In genomic region chr8:47345085-47345771, GRCm38 (mm10) we compare ENCODE assay signal across 9 mouse cellular contexts.
DNase-seq lines count a peak whose midpoint lies in the region; ATAC-seq and TF ChIP-seq lines count a peak whose summit lies in the region.
"Had no signal": no experiment of that assay in that cellular context is flagged by ENCODE, and none has a peak within 500 bp of the region (broad histone marks: within the 10 kb centered on the region; RNA-seq: fewer than 3 reads in every experiment).

No protein-coding gene starts in this region.

- TF ChIP-seq CTCF in heart, postnatal 0 days (IDR thresholded peaks at IDR 0.05; ENCODE audit: low read depth): no peak
- no peak for TF ChIP-seq CTCF in forebrain, postnatal 0 days (IDR thresholded peaks at IDR 0.05; ENCODE audit: low read depth)

- peaks cover 9% of the 10 kb centered on the region; the same call in 1 of the 2 replicates for H3K4me1 ChIP-seq in heart, postnatal 0 days (ENCODE audit: control insufficient read depth, insufficient read depth)
- peaks cover 21% of the 10 kb centered on the region; the same call in 1 of the 2 replicates for H3K4me1 ChIP-seq in heart, embryonic 10.5 days
- H3K4me1 ChIP-seq in embryonic facial prominence, embryonic 10.5 days: peaks cover 77% of the 10 kb centered on the region
- peaks cover 13% of the 10 kb centered on the region; the same call in 1 of the 2 replicates for H3K4me1 ChIP-seq in forebrain, postnatal 0 days (ENCODE audit: insufficient read depth)
- H3K4me1 ChIP-seq in midbrain, embryonic 15.5 days: peaks cover 18% of the 10 kb centered on the region

- TF ChIP-seq EP300 in heart, postnatal 0 days (IDR thresholded peaks at IDR 0.05; ENCODE audit: low read depth): no peak

- peak overlapping the region; percentile 73 for H3K27ac ChIP-seq in heart, postnatal 0 days (ENCODE audit: low read depth)
- H3K27ac ChIP-seq in heart, embryonic 10.5 days: no peak overlapping the region
- peak overlapping the region; percentile 65 for H3K27ac ChIP-seq in embryonic facial prominence, embryonic 10.5 days (replicated peaks)
- H3K27ac ChIP-seq in forebrain, postnatal 0 days (ENCODE audit: low read depth, low read length): peak overlapping the region; percentile 86
- peak overlapping the region; percentile 79 for H3K27ac ChIP-seq in midbrain, embryonic 15.5 days

- DNase-seq in heart, postnatal 0 days (ENCODE audit: low spot score): peak; percentile 56
- no peak for DNase-seq in heart, embryonic 10.5 days (ENCODE audit: low spot score)
- peak; percentile 60 for DNase-seq in embryonic facial prominence, embryonic 10.5 days (ENCODE audit: low spot score)
- peak; percentile 52 for DNase-seq in forebrain, postnatal 0 days
- DNase-seq in ovary, postnatal 36 days (ENCODE audit: low spot score): no peak
- no peak for DNase-seq in left cerebral cortex, postnatal 36 days (ENCODE audit: low spot score in 2 of 2)
- DNase-seq in frontal cortex, postnatal 36 days (ENCODE audit: low spot score in 2 of 2): no peak

- no peak overlapping the region for H3K4me3 ChIP-seq in heart, postnatal 0 days (ENCODE audit: low read depth, low read length)
- no peak overlapping the region for H3K4me3 ChIP-seq in heart, embryonic 10.5 days
- H3K4me3 ChIP-seq in embryonic facial prominence, embryonic 10.5 days: no peak overlapping the region
- peak overlapping the region; percentile 25 for H3K4me3 ChIP-seq in forebrain, postnatal 0 days (ENCODE audit: low read depth, low read length)
- H3K4me3 ChIP-seq in midbrain, embryonic 15.5 days: peak overlapping the region; percentile 14

- 56% methylated on average over 15 of the region's 15 CpGs for WGBS in heart, postnatal 0 days
- WGBS in heart, embryonic 10.5 days: 66% methylated on average over 15 of the region's 15 CpGs
- 21% methylated on average over 15 of the region's 15 CpGs for WGBS in embryonic facial prominence, embryonic 10.5 days
- WGBS in forebrain, postnatal 0 days: 3% methylated on average over 15 of the region's 15 CpGs
- WGBS in midbrain, embryonic 15.5 days: 6% methylated on average over 15 of the region's 15 CpGs

- no peak overlapping the region for H3K9ac ChIP-seq in heart, postnatal 0 days (replicated peaks; ENCODE audit: low read depth, low read length)
- peak overlapping the region; percentile 39 for H3K9ac ChIP-seq in forebrain, postnatal 0 days
- H3K9ac ChIP-seq in midbrain, embryonic 15.5 days: 0 out of 2 replicates have a peak overlapping the region, but pooled peaks have one; percentile 12

- peak; percentile 51; the same call in 1 of the 2 replicates for ATAC-seq in heart, postnatal 0 days (ENCODE audit: insufficient read depth, low read depth)
- peak; percentile 53 for ATAC-seq in forebrain, postnatal 0 days
- ATAC-seq in midbrain, embryonic 15.5 days (replicated peaks): peak; percentile 53

- no peaks in the 10 kb centered on the region for H3K36me3 ChIP-seq in heart, postnatal 0 days (replicated peaks; ENCODE audit: control insufficient read depth, insufficient read depth, low read length)
- H3K36me3 ChIP-seq in heart, embryonic 10.5 days: no peaks in the 10 kb centered on the region
- no peaks in the 10 kb centered on the region for H3K36me3 ChIP-seq in embryonic facial prominence, embryonic 10.5 days (replicated peaks)
- H3K36me3 ChIP-seq in forebrain, postnatal 0 days (ENCODE audit: insufficient read depth): no peaks in the 10 kb centered on the region
- H3K36me3 ChIP-seq in midbrain, embryonic 15.5 days (replicated peaks): no peaks in the 10 kb centered on the region
- H3K36me3 ChIP-seq: G1E had no signal

- H3K9me3 ChIP-seq in heart, postnatal 0 days (replicated peaks; ENCODE audit: control insufficient read depth, low read length): no peaks in the 10 kb centered on the region
- H3K9me3 ChIP-seq in heart, embryonic 10.5 days: no peaks in the 10 kb centered on the region
- H3K9me3 ChIP-seq in embryonic facial prominence, embryonic 10.5 days: no peaks in the 10 kb centered on the region
- H3K9me3 ChIP-seq in forebrain, postnatal 0 days (ENCODE audit: low read length): no peaks in the 10 kb centered on the region
- H3K9me3 ChIP-seq in midbrain, embryonic 15.5 days: no peaks in the 10 kb centered on the region
- H3K9me3 ChIP-seq: G1E had no signal

- H3K4me2 ChIP-seq in heart, postnatal 0 days (ENCODE audit: low read depth, low read length): peak overlapping the region; percentile 5
- H3K4me2 ChIP-seq in forebrain, postnatal 0 days (ENCODE audit: low read depth): peak overlapping the region; percentile 52
- peak overlapping the region; percentile 40 for H3K4me2 ChIP-seq in midbrain, embryonic 15.5 days

- H3K27me3 ChIP-seq in heart, postnatal 0 days (ENCODE audit: control insufficient read depth, insufficient read depth, low read length): no peaks in the 10 kb centered on the region
- peaks cover 24% of the 10 kb centered on the region for H3K27me3 ChIP-seq in heart, embryonic 10.5 days (ENCODE audit: insufficient read depth, poor library complexity, severe bottlenecking)
- peaks cover 38% of the 10 kb centered on the region for H3K27me3 ChIP-seq in embryonic facial prominence, embryonic 10.5 days (replicated peaks; ENCODE audit: low read depth, poor library complexity, severe bottlenecking)
- no peaks in the 10 kb centered on the region for H3K27me3 ChIP-seq in forebrain, postnatal 0 days (ENCODE audit: insufficient read depth, low read length)
- H3K27me3 ChIP-seq in midbrain, embryonic 15.5 days (replicated peaks): no peaks in the 10 kb centered on the region

- intact Hi-C loops in left cerebral cortex, postnatal 36 days (cut with DNase I): loop anchor here (5.0 kb wide), 1 partner anchor 153 kb away; no protein-coding TSS in a partner anchor

Comparison
In these comparisons a context has a peak if more than half of its experiments do, and no peak if none do; other contexts are left out.
1. DNase-seq: peak in heart, postnatal 0 days (single experiment), embryonic facial prominence, embryonic 10.5 days (single experiment) and forebrain, postnatal 0 days (single experiment); none in heart, embryonic 10.5 days (single experiment), ovary, postnatal 36 days (single experiment), left cerebral cortex, postnatal 36 days (0 of 2) and frontal cortex, postnatal 36 days (0 of 2).
2. H3K4me3 ChIP-seq: peak in forebrain, postnatal 0 days (single experiment) and midbrain, embryonic 15.5 days (single experiment); none in heart, postnatal 0 days (single experiment), heart, embryonic 10.5 days (single experiment) and embryonic facial prominence, embryonic 10.5 days (single experiment).
3. Peak in every context shown above with its lines, with median percentiles within 50 percentile points of each other: ATAC-seq and H3K4me2 ChIP-seq.